Mouse (Mus musculus): Measurements from ENCODE around the gene Lpp.

Gene Lpp

DNA sequence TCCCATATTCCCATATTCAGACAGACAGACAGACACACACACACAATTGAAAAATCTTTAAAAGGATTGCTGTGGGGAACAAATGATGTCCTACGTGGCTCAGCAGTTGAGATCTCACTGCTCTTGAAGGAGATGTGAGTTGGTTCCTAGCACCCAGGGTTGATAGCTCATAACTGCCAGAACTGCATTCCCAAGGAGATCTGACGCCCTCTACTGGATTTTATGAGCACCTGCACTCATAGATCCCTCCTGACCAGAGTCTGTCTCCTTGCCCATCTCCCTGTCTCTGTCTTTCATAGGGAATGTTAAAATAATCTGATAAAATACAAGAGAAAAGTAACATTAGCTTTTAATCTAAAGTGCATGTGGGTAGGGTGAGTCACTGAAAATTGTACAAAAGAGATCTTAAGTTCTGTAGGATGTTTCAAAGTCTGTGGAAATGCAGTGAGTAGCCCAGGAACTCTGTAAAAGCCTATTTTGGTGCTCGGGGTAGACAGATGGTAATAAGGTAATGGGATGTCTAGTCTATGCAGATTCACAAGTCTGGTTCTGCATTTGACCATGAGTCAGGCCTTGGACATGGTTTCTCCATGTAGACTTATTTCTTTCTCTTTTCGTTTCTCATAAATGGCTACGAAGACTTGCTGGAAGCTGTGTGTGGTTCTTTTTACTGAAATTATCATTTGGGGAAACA, 429.0 kb downstream of the Lpp start:
- no peak for DNase-seq

DNA sequence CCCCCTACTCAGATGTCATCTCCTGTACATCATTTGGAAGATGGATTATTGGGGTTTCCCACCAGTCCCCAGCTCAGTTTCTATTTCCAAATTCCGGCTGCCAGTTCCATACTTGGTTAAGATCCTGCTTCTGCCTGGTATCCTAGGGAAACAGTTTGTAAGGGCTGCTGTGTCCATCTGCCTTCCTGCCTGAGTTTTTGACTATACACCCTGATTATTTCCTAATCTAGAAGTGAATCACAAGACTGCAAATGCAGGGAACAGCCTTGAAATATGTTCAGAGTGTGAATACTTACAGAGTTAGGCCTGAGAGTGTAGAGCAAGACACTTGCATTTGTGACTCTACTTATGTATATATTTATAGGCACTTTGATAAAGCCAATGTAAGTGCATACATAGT, 429.6 kb downstream of the Lpp start:
- DNase-seq, result no peak

DNA sequence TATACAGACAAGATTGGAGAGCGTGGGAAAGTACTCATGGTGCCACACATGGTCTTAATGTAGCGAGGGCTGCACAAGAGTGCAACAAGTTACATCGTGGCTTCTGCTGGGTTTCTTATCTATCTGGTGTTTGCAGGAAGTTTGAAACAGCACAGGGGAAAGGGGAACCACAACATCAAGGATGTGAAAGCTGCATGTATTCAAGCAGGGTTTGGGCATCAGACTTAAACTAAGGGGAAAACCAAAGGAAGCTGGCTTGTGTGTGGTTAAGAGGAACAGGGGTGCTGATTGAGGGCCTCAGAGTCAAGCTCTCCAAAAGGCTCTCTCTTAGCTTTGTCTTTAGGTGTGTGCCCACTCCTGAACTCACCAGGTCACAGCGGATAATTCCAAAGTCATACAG, 433.1 kb downstream of the Lpp start:
- DNase-seq, result no peak

DNA sequence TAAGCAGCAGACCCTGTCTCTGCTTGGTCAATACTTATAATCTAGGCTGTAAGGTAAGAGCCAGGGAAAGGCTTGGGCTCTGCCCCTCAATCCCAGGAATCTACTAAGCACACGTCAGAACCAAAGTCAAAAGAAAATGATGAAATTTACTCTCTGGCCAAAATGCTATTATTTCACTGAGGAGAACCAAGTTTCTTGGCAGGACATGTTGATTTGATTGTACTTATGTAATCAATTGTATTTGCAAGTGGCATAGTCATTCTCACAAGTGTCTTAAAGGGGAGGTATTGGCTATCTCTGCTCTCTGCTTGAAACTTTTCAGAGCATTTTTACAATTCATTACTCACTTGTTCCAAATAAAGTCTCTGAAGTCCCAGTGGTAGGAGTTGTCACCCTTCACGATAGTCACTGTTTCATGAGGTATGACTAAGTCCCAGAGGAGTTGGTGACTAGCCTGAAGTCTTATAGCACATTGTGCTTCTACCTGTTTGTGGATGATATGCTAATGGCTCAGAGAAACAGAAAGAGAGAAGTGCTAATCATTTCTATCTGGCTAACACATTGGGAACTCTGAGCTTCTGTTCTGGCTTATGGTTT, 435.0 kb downstream of the Lpp start:
- DNase-seq, result no peak

DNA sequence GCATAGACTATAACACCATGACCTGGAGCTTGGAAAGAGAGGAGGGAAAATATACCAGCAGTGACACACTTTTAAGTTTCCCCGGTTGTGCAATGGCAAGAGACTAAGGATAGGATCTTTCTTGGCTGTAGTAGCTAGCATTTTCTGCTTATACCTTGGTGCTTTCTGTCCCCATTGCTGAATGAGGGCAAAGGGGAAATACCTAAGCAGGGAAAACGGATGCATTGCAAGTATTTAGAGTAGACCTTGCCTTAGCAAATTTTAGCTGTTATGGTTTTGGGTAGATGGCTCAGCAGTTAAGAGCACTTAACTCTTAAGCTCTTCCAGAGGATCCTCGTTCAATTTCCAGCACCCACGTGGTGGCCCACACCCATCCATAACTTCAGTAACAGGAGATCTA, 436.6 kb downstream of the Lpp start:
- DNase-seq, result no peak

DNA sequence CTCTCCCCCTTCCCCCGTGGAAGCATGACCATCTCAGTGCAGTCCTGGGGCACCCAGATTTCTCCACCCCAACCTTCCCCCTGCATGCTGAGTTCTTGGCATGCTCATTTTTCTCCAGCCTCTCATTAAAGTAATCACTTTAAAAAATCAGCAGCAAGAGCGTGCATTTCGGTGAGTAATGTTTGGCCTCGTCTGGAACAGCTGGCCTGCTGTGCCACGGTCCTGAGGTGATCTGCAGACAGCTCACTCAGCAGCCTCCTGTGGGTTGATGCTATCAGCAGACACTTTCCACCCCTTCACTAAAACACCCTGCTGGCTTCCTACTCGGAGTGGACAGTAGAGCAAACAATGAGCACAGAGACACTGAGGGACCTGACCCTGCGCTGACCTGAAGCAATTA, 437.6 kb downstream of the Lpp start:
- no peak for DNase-seq

GRCm38 (mm10) chr16:24833221-24833620, 439.9 kb downstream of the Lpp start:
- no peak for DNase-seq

- DNase-seq, result no peak
These were observed 441.2 kb downstream of the Lpp start for GRCm38 (mm10) chr16:24834536-24834935.

- no peak for DNase-seq
These were observed 443.2 kb downstream of the Lpp start for GRCm38 (mm10) chr16:24836550-24836949.

- no peak for DNase-seq
These were observed 445.7 kb downstream of the Lpp start for GRCm38 (mm10) chr16:24839018-24839417.

GRCm38 (mm10) chr16:24840073-24840472, 446.8 kb downstream of the Lpp start:
- no peak for DNase-seq

GRCm38 (mm10) chr16:24846141-24846540, 452.8 kb downstream of the Lpp start:
- DNase-seq, result no peak

DNA sequence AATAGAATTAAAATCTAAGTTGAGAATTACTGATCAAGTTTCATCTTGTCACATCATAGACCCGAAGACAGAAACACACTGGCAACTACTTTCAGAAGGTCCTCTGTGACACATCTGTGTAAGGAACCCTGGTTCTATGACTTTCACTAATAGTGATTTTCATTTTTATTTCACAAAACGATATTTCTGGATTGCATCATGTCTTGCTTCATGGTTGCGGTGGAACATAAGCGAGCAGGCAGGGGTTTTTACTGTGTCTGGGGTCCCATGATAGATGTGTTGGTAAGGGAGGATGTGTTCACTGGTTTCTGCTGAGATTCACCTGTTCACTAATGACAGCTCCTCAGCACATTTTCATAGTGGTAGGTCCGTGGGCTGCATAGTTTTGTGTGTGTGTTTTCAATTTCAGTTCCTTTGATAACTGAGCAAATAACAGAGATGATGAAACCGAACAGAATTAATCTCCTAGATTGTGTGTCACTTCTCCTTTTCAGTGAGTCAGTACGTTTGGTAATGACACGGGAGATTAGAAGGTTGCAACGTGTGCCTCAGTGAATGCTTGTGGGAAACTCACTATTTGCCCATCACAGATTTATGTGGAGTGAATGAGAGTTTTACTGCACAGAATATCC, 466.3 kb downstream of the Lpp start:
- no peak for DNase-seq

GRCm38 (mm10) chr16:24860445-24860844, 467.1 kb downstream of the Lpp start:
- no peak for DNase-seq

- no peak for DNase-seq
These were observed 468.1 kb downstream of the Lpp start for GRCm38 (mm10) chr16:24861374-24861773.

GRCm38 (mm10) chr16:24874235-24874634, 480.9 kb downstream of the Lpp start:
- DNase-seq, result no peak

DNA sequence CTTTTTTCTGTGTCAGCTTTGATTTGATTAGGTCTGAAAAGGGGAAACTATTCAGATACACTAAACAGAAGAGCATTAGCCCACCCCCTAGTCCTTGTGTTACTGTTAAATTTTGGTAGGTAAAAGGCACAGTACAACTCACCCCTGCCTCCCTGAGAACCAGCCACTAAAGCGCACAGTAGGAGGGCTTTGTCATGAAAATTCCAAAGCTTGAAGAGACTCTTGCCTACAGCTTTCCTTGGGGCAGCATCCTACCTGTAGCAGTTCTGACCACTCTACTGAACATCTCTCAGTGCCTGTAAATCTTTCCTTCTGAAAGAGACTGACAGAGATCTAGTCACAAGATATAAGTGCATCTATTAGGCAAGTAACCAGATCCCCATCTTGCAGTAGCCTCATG, 482.4 kb downstream of the Lpp start:
- DNase-seq, result no peak

- no peak for DNase-seq
These were observed 485.7 kb downstream of the Lpp start for GRCm38 (mm10) chr16:24878977-24879376.

GRCm38 (mm10) chr16:24880698-24881097, 487.4 kb downstream of the Lpp start:
- peak; percentile 45 for DNase-seq

GRCm38 (mm10) chr16:24881981-24882775, 488.9 kb downstream of the Lpp start:
- DNase-seq, result no peak

GRCm38 (mm10) chr16:24884017-24884416, 490.7 kb downstream of the Lpp start:
- DNase-seq, result no peak

DNA sequence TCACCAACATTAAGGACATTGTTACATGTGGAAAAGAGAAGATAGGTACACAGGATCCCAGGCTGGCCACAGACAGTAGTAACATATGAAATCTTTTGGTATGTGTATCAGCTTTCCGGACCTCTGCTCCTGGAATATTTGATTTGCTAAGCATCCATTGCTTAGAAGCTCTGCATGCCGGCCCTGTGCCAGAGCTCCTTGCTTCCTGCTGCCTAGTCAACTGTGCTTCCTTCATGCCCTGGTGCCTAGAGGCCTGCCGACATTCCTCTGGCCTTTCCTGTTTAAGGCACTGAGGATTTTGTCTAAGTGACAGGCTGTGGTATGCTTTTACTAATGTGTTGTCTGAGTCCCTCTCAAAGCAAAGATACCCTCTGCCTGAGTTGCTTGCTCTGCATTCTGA, 493.0 kb downstream of the Lpp start:
- no peak for DNase-seq

DNA sequence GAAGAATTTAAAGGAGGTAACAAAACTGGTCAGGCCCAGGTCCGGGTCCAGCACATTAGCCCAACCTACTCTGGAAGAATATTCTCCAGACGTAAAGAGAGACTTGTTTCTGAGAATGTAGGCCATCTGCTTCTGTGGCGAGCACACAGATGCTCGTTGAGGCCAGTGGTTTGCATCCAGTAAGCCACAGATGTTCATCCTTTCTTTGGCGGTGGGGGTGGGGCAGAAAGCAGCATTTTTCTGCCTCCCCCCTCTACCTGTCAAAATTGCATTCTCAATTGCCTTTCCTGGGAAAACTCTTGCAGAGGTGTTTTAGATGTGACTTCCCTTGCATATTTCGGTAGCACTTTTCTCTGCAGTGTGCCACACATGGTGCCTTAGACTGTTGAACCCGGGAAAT, 493.6 kb downstream of the Lpp start:
- no peak for DNase-seq

GRCm38 (mm10) chr16:24891453-24891852, 498.1 kb downstream of the Lpp start:
- no peak for DNase-seq

Measured in right cerebral cortex, adult 18-20 months (tissue).